8 mouse cellular contexts compared by ENCODE assay signal in genomic region chr7:141413331-141413730, GRCm38 (mm10). TPM values are rescaled to one million over a fixed set of nuclear protein-coding genes. Genes with fewer than 3 reads are reported as not detected.
DNase-seq lines count a peak whose midpoint lies in the region; ATAC-seq and TF ChIP-seq lines count a peak whose summit lies in the region.

No protein-coding gene starts in this region.

- H3K9ac ChIP-seq in heart, embryonic 11.5 days (ENCODE audit: low read depth, low read length), result peak overlapping the region; percentile 95
- H3K9ac ChIP-seq in ES-Bruce4 (ENCODE audit: low read depth, poor library complexity, severe bottlenecking), result peak overlapping the region; percentile 60
- H3K9ac ChIP-seq in embryonic facial prominence, embryonic 14.5 days (ENCODE audit: low read depth, low read length), result peak overlapping the region; percentile 92
- peak overlapping the region; percentile 65 for H3K9ac ChIP-seq in intestine, postnatal 0 days (ENCODE audit: low read depth, low read length)

- H3K27ac ChIP-seq in heart, embryonic 11.5 days (ENCODE audit: low read depth, low read length), result peak overlapping the region; percentile 79
- H3K27ac ChIP-seq in ES-Bruce4 (ENCODE audit: insufficient read depth, low read length), result no peak overlapping the region
- peak overlapping the region; percentile 78 for H3K27ac ChIP-seq in embryonic facial prominence, embryonic 14.5 days (replicated peaks; ENCODE audit: low read depth, low read length)
- H3K27ac ChIP-seq in intestine, postnatal 0 days (ENCODE audit: low read depth, low read length), result peak overlapping the region; percentile 84
- peak overlapping the region; percentile 68 for H3K27ac ChIP-seq in olfactory bulb, adult 2 months (ENCODE audit: insufficient read depth, low read depth, low read length)

- no peaks in the 10 kb centered on the region for H3K27me3 ChIP-seq in heart, embryonic 11.5 days (ENCODE audit: control insufficient read depth, insufficient read depth, low read length)
- H3K27me3 ChIP-seq in ES-Bruce4 (ENCODE audit: control insufficient read depth, insufficient read depth, low read length, poor library complexity, severe bottlenecking), result no peaks in the 10 kb centered on the region
- H3K27me3 ChIP-seq in embryonic facial prominence, embryonic 14.5 days (replicated peaks; ENCODE audit: control insufficient read depth, insufficient read depth, low read length), result no peaks in the 10 kb centered on the region
- H3K27me3 ChIP-seq in intestine, postnatal 0 days (replicated peaks; ENCODE audit: control insufficient read depth, insufficient read depth, low read length), result no peaks in the 10 kb centered on the region

- TF ChIP-seq CTCF in ES-Bruce4 (IDR thresholded peaks at IDR 0.05; ENCODE audit: low read depth, low read length), result no peak
- TF ChIP-seq CTCF in intestine, postnatal 0 days (IDR thresholded peaks at IDR 0.05; ENCODE audit: low read depth), result no peak
- no peak for TF ChIP-seq CTCF in olfactory bulb, adult 2 months (IDR thresholded peaks at IDR 0.05; ENCODE audit: insufficient read depth, low read depth, low read length)

- peak overlapping the region; percentile 82 for H3K4me3 ChIP-seq in heart, embryonic 11.5 days (ENCODE audit: low read depth, low read length)
- peak overlapping the region; percentile 84 for H3K4me3 ChIP-seq in ES-Bruce4 (ENCODE audit: low read depth, low read length)
- H3K4me3 ChIP-seq in embryonic facial prominence, embryonic 14.5 days (ENCODE audit: low read depth, low read length), result peak overlapping the region; percentile 86
- H3K4me3 ChIP-seq in intestine, postnatal 0 days (ENCODE audit: low read depth, low read length), result peak overlapping the region; percentile 59
- H3K4me3 ChIP-seq in olfactory bulb, adult 2 months (ENCODE audit: insufficient read depth, low read depth, low read length), result peak overlapping the region; percentile 94

- 3% methylated on average over 16 of the region's 16 CpGs for WGBS in heart, embryonic 11.5 days (ENCODE audit: insufficient replicate concordance)
- 3% methylated on average over 16 of the region's 16 CpGs for WGBS in embryonic facial prominence, embryonic 14.5 days
- WGBS in intestine, postnatal 0 days, result 1% methylated on average over 16 of the region's 16 CpGs
- WGBS in olfactory bulb, adult 2 months, result 2% methylated on average over 16 of the region's 16 CpGs

- TF ChIP-seq POLR2A in ES-Bruce4 (IDR thresholded peaks at IDR 0.05; ENCODE audit: insufficient read depth, low read length), result no peak
- no peak for TF ChIP-seq POLR2A in olfactory bulb, adult 2 months (IDR thresholded peaks at IDR 0.05; ENCODE audit: insufficient read depth, low read depth, low read length)

- DNase-seq in heart, adult 9 months (ENCODE audit: low spot score in 2 of 2), result no peak
- peak; percentile 33 for DNase-seq in embryonic facial prominence, embryonic 14.5 days (ENCODE audit: low spot score)
- DNase-seq in retina, embryonic 14.5 days (ENCODE audit: low spot score), result no peak
- DNase-seq in right cerebral cortex, adult 18-20 months, result no peak

- H3K4me1 ChIP-seq in heart, embryonic 11.5 days (ENCODE audit: control insufficient read depth, insufficient read depth, low read length), result 0 out of 2 replicates have a peak, but pooled peaks cover 6% of the 10 kb centered on the region
- peaks cover 5% of the 10 kb centered on the region for H3K4me1 ChIP-seq in ES-Bruce4 (ENCODE audit: control insufficient read depth, insufficient read depth, low read length)
- no peaks in the 10 kb centered on the region for H3K4me1 ChIP-seq in embryonic facial prominence, embryonic 14.5 days (ENCODE audit: control insufficient read depth, insufficient read depth, low read length)
- peaks cover 5% of the 10 kb centered on the region; the same call in 1 of the 2 replicates for H3K4me1 ChIP-seq in intestine, postnatal 0 days (replicated peaks; ENCODE audit: control insufficient read depth, insufficient read depth, low read length)
- peaks cover 21% of the 10 kb centered on the region for H3K4me1 ChIP-seq in olfactory bulb, adult 2 months (ENCODE audit: control insufficient read depth, insufficient read depth, low read length)

- no peaks in the 10 kb centered on the region for H3K9me3 ChIP-seq in heart, embryonic 11.5 days (replicated peaks; ENCODE audit: control insufficient read depth, low read length)
- H3K9me3 ChIP-seq in ES-Bruce4 (replicated peaks; ENCODE audit: control insufficient read depth, insufficient read depth, low read length, poor library complexity, severe bottlenecking), result no peaks in the 10 kb centered on the region
- no peaks in the 10 kb centered on the region for H3K9me3 ChIP-seq in embryonic facial prominence, embryonic 14.5 days (ENCODE audit: control insufficient read depth, low read length)
- no peaks in the 10 kb centered on the region for H3K9me3 ChIP-seq in intestine, postnatal 0 days (ENCODE audit: control insufficient read depth)

- ATAC-seq in heart, embryonic 11.5 days (replicated peaks; ENCODE audit: insufficient number of reproducible peaks, low FRiP score, low TSS enrichment), result peak; percentile 8; the same call in 1 of the 2 replicates
- ATAC-seq in embryonic facial prominence, embryonic 14.5 days (ENCODE audit: low read depth), result no peak
- ATAC-seq in intestine, postnatal 0 days, result no peak

- H3K4me2 ChIP-seq in heart, embryonic 11.5 days, result peak overlapping the region; percentile 90
- H3K4me2 ChIP-seq in embryonic facial prominence, embryonic 14.5 days (ENCODE audit: low read depth, low read length), result peak overlapping the region; percentile 92
- H3K4me2 ChIP-seq in intestine, postnatal 0 days (replicated peaks; ENCODE audit: low read depth), result peak overlapping the region; percentile 90

- peaks cover 13% of the 10 kb centered on the region for H3K36me3 ChIP-seq in heart, embryonic 11.5 days (ENCODE audit: control insufficient read depth, insufficient read depth, low read length)
- no peaks in the 10 kb centered on the region for H3K36me3 ChIP-seq in ES-Bruce4 (ENCODE audit: control insufficient read depth, insufficient read depth, low read length, poor library complexity, severe bottlenecking)
- peaks cover 33% of the 10 kb centered on the region for H3K36me3 ChIP-seq in embryonic facial prominence, embryonic 14.5 days (ENCODE audit: control insufficient read depth, insufficient read depth, low read length)
- peaks cover 19% of the 10 kb centered on the region; the same call in 1 of the 2 replicates for H3K36me3 ChIP-seq in intestine, postnatal 0 days (ENCODE audit: control insufficient read depth, insufficient read depth)

- no peak for TF ChIP-seq EP300 in ES-Bruce4 (IDR thresholded peaks at IDR 0.05; ENCODE audit: insufficient read depth, low read depth, low read length)

RNA-seq across cellular contexts. Expression of gene Gatd1, which starts 0.6 kb away (rescaled TPM):
- 29.3 and 32.2 TPM in 2 replicates for polyA plus RNA-seq in heart, embryonic 11.5 days (2014; fragmentation: Nextera tagmentation; extraction: Ambion mirVana)
- 36.7 and 45.4 TPM in 2 replicates for polyA plus RNA-seq in ES-Bruce4 (2011; ENCODE audit: insufficient read depth, insufficient read length, low read depth, missing spikeins)
- 37.1 and 51.1 TPM in 2 replicates for polyA plus RNA-seq in embryonic facial prominence, embryonic 14.5 days (2014; fragmentation: Nextera tagmentation; extraction: Ambion mirVana)
- 34.3 and 37.1 TPM in 2 replicates for polyA plus RNA-seq in intestine, postnatal 0 days (2015; fragmentation: Nextera tagmentation; extraction: Ambion mirVana)
- not detected in 2 replicates for polyA plus RNA-seq in olfactory bulb, adult 2 months (2012; ENCODE audit: insufficient read depth, insufficient read length, low replicate concordance, missing spikeins)

RNA-seq across cellular contexts. Expression of gene Cend1, which starts 16.0 kb away (rescaled TPM):
- 7.4 and 9.3 TPM in 2 replicates for polyA plus RNA-seq in heart, embryonic 11.5 days (2014; fragmentation: Nextera tagmentation; extraction: Ambion mirVana)
- polyA plus RNA-seq in ES-Bruce4 (2011; ENCODE audit: insufficient read depth, insufficient read length, low read depth, missing spikeins), result 1.3 and 2.2 TPM in 2 replicates
- 2.8 and 4.5 TPM in 2 replicates for polyA plus RNA-seq in embryonic facial prominence, embryonic 14.5 days (2014; fragmentation: Nextera tagmentation; extraction: Ambion mirVana)
- 2.7 and 3.3 TPM in 2 replicates for polyA plus RNA-seq in intestine, postnatal 0 days (2015; fragmentation: Nextera tagmentation; extraction: Ambion mirVana)
- polyA plus RNA-seq in olfactory bulb, adult 2 months (2012; ENCODE audit: insufficient read depth, insufficient read length, low replicate concordance, missing spikeins), result 518 TPM in 1 of 2 replicates, not detected in the other

RNA-seq across cellular contexts. Expression of gene Taldo1, which starts 21.3 kb away (rescaled TPM):
- polyA plus RNA-seq in heart, embryonic 11.5 days (2014; fragmentation: Nextera tagmentation; extraction: Ambion mirVana), result 288 and 291 TPM in 2 replicates
- 210 and 226 TPM in 2 replicates for polyA plus RNA-seq in ES-Bruce4 (2011; ENCODE audit: insufficient read depth, insufficient read length, low read depth, missing spikeins)
- 248 and 250 TPM in 2 replicates for polyA plus RNA-seq in embryonic facial prominence, embryonic 14.5 days (2014; fragmentation: Nextera tagmentation; extraction: Ambion mirVana)
- 706 and 711 TPM in 2 replicates for polyA plus RNA-seq in intestine, postnatal 0 days (2015; fragmentation: Nextera tagmentation; extraction: Ambion mirVana)
- not detected in 2 replicates for polyA plus RNA-seq in olfactory bulb, adult 2 months (2012; ENCODE audit: insufficient read depth, insufficient read length, low replicate concordance, missing spikeins)

RNA-seq across cellular contexts. Expression of gene Slc25a22, which starts 24.4 kb away (rescaled TPM):
- 19.4 and 19.7 TPM in 2 replicates for polyA plus RNA-seq in heart, embryonic 11.5 days (2014; fragmentation: Nextera tagmentation; extraction: Ambion mirVana)
- polyA plus RNA-seq in ES-Bruce4 (2011; ENCODE audit: insufficient read depth, insufficient read length, low read depth, missing spikeins), result 16.3 and 19.9 TPM in 2 replicates
- polyA plus RNA-seq in embryonic facial prominence, embryonic 14.5 days (2014; fragmentation: Nextera tagmentation; extraction: Ambion mirVana), result 29.1 and 30.7 TPM in 2 replicates
- polyA plus RNA-seq in intestine, postnatal 0 days (2015; fragmentation: Nextera tagmentation; extraction: Ambion mirVana), result 65.8 and 67.7 TPM in 2 replicates
- polyA plus RNA-seq in olfactory bulb, adult 2 months (2012; ENCODE audit: insufficient read depth, insufficient read length, low replicate concordance, missing spikeins), result not detected in 2 replicates

RNA-seq across cellular contexts. Expression of gene Pidd1, which starts 30.5 kb away (rescaled TPM):
- 9.5 and 9.6 TPM in 2 replicates for polyA plus RNA-seq in heart, embryonic 11.5 days (2014; fragmentation: Nextera tagmentation; extraction: Ambion mirVana)
- 22.1 and 27.6 TPM in 2 replicates for polyA plus RNA-seq in ES-Bruce4 (2011; ENCODE audit: insufficient read depth, insufficient read length, low read depth, missing spikeins)
- polyA plus RNA-seq in embryonic facial prominence, embryonic 14.5 days (2014; fragmentation: Nextera tagmentation; extraction: Ambion mirVana), result 7.1 and 7.4 TPM in 2 replicates
- 1.4 and 1.6 TPM in 2 replicates for polyA plus RNA-seq in intestine, postnatal 0 days (2015; fragmentation: Nextera tagmentation; extraction: Ambion mirVana)
- not detected in 2 replicates for polyA plus RNA-seq in olfactory bulb, adult 2 months (2012; ENCODE audit: insufficient read depth, insufficient read length, low replicate concordance, missing spikeins)

Comparison
In these comparisons a context has a peak if more than half of its experiments do, and no peak if none do; other contexts are left out.
1. RNA of gene Gatd1, which starts 0.6 kb away (polyA plus RNA-seq): 37.1 to 51.1 TPM in embryonic facial prominence, embryonic 14.5 days, 36.7 to 45.4 TPM in ES-Bruce4, 34.3 to 37.1 TPM in intestine, postnatal 0 days and 29.3 to 32.2 TPM in heart, embryonic 11.5 days; not detected in olfactory bulb, adult 2 months; every median in the first group is over 10 times any median in the second.
2. Peak in every context shown above with its lines, with median percentiles within 50 percentile points of each other: H3K4me2 ChIP-seq, H3K4me3 ChIP-seq and H3K9ac ChIP-seq.